Mouse (Mus musculus) liver, embryonic 14.5 days (tissue): ENCODE results near the gene Timm29. TPM values are rescaled to one million over a fixed set of nuclear protein-coding genes. Genes with fewer than 3 reads are reported as not detected.
A peak's percentile ranks its signal among the peaks of the same experiment; 100 is the strongest.

Experiments
- ATAC-seq: fragments of 200-750 bp; cut with Nextera tagmentation; 2 replicates; pipeline ENCODE4 v1.8.0; 2017; ENCODE audit warnings: moderate number of reproducible peaks, mild to moderate bottlenecking, moderate library complexity; ENCODE audit not compliant: insufficient read depth
- DNase-seq, 3 experiments: peaks; one replicate each; pipeline ENCODE4 v3.0.0-alpha.2; 2012 to 2013; ENCODE audit warnings: low read depth in 3 of 3, low spot score in 3 of 3
- H3K27ac ChIP-seq: fragments of 300-500 bp; sonication (generic); 2 replicates; pipeline ENCODE4 v1.5.1; 2014; ENCODE audit warnings: moderate library complexity, mild to moderate bottlenecking, control low read depth, inconsistent platforms
- H3K27me3 ChIP-seq: fragments of 300-500 bp; sonication (generic); 2 replicates; pipeline ENCODE4 v1.6.1; 2014; ENCODE audit warnings: mild to moderate bottlenecking, low read length, moderate library complexity; ENCODE audit not compliant: control insufficient read depth, insufficient read depth
- H3K36me3 ChIP-seq: fragments of 300-500 bp; sonication (generic); replicated peaks from 2 replicates; pipeline ENCODE4 v1.6.1; 2014; ENCODE audit warnings: low read depth; ENCODE audit not compliant: control insufficient read depth, insufficient read depth
- H3K4me1 ChIP-seq, 2 experiments: fragments of 200-500 bp in 1 of 2; fragments of 300-500 bp in 1 of 2; sonication (generic) in 1 of 2; replicated peaks; 2 replicates each; pipeline ENCODE4 v1.6.1; 2012 to 2014; ENCODE audit warnings: antibody characterized with exemption in 1 of 2, inconsistent platforms in 1 of 2, low read length in 1 of 2; ENCODE audit not compliant: control insufficient read depth in 2 of 2, insufficient read depth in 2 of 2
- H3K4me2 ChIP-seq: fragments of 300-500 bp; sonication (generic); 2 replicates; pipeline ENCODE4 v1.6.1; 2014; ENCODE audit warnings: low read depth, mild to moderate bottlenecking, control low read depth, moderate library complexity
- H3K4me3 ChIP-seq, 2 experiments: fragments of 200-500 bp in 1 of 2; fragments of 300-500 bp in 1 of 2; sonication (generic) in 1 of 2; 2 replicates each; pipeline ENCODE4 v1.5.1; 2012 to 2014; ENCODE audit warnings: low read depth in 2 of 2, low read length in 2 of 2, mild to moderate bottlenecking in 2 of 2, control low read depth in 1 of 2, inconsistent platforms in 1 of 2, moderate library complexity in 1 of 2; ENCODE audit not compliant: insufficient read depth in 1 of 2
- H3K9ac ChIP-seq: fragments of 300-500 bp; sonication (generic); replicated peaks from 2 replicates; pipeline ENCODE4 v1.6.1; 2014; ENCODE audit warnings: mild to moderate bottlenecking, control low read depth, moderate library complexity
- H3K9me3 ChIP-seq: fragments of 300-500 bp; sonication (generic); 2 replicates; pipeline ENCODE4 v1.6.1; 2016; ENCODE audit warnings: low read length, mixed read lengths; ENCODE audit not compliant: control insufficient read depth
- CTCF ChIP-seq: IDR thresholded peaks from 2 replicates; pipeline ENCODE4 v1.5.1; 2016; ENCODE audit warnings: antibody characterized with exemption, low read depth, control low read depth
- EP300 ChIP-seq: IDR thresholded peaks from 2 replicates; pipeline ENCODE4 v1.6.1; 2016; ENCODE audit warnings: antibody characterized with exemption, low read depth
- WGBS: fragments of 180-500 bp; shearing (Covaris S2); extraction: QIAGEN DNeasy Blood & Tissue Kit; methylation state at CpG from one replicate; pipeline ENCODE4 v1.1.7; 2014; ENCODE audit not compliant: insufficient replicate concordance; 5-methylcytosine and 5-hydroxymethylcytosine counted together
- polyA plus RNA-seq, 2 experiments: library from polyadenylated mRNA; depleted of rRNA in 1 of 2; stranded (reverse) in 1 of 2; unstranded in 1 of 2; fragments of >200 nt; fragmentation: Nextera tagmentation in 1 of 2; extraction: Ambion mirVana in 1 of 2; gene quantifications; 2 replicates each; pipeline versions ENCODE4 v1.2.1 to v1.2.3; 2012 to 2014

The Timm29 gene
- polyA plus RNA-seq, 2 experiments = 15.3 to 17.0 TPM

DNA sequence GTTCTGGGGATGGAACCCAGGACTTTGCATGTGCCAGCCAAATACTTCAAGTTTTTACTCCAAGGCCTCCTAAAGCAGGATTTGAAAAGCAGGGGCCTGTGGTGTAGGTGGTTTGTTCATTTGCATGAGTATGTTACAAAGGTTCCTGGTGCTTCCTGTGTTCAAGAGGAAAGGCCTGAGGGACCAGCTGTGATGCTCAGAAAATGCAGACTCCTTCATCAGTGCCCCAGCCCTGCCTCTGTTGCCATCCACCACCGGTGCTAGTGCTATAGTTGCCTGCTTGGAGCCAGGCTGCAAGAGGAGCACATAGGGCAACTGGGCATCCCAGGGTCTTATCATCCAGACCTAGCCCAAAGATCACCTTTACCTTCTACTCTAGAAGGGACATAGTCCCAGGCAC lies 26.0 kb upstream of the Timm29 start:
- WGBS = 83% methylated on average over 1 of the region's 1 CpGs
- Histone ChIP-seq H3K27me3 (no peaks in the 10 kb centered on the region), H3K4me3 (no peak overlapping the region), H3K4me2 (no peak overlapping the region), H3K9me3 (no peaks in the 10 kb centered on the region), H3K4me1 (peaks cover 20% of the 10 kb centered on the region in 2 experiments), H3K36me3 (peaks cover 19% of the 10 kb centered on the region), H3K9ac (0 out of 2 replicates have a peak overlapping the region, but pooled peaks have one; percentile 11), H3K27ac (no peak overlapping the region)
- ATAC-seq (no peak), DNase-seq (no peak)
- TF ChIP-seq EP300 (no peak), CTCF (no peak)

- H3K4me1 ChIP-seq = peaks cover 20% of the 10 kb centered on the region in 2 experiments
These were observed 25.5 kb upstream of the Timm29 start for GRCm38 (mm10) chr9:21567051-21567450.

GRCm38 (mm10) chr9:21568657-21569255 lies 23.8 kb upstream of the Timm29 start:
- no peak for DNase-seq
- no peak overlapping the region for H3K9ac ChIP-seq
- H3K4me3 ChIP-seq = no peak overlapping the region
- no peak for ATAC-seq
- H3K4me2 ChIP-seq = no peak overlapping the region
- H3K4me1 ChIP-seq = peaks cover 20% of the 10 kb centered on the region in 2 experiments
- no peak for TF ChIP-seq EP300
- no peak for TF ChIP-seq CTCF
- peaks cover 30% of the 10 kb centered on the region for H3K36me3 ChIP-seq
- no peak overlapping the region; the same call in 1 of the 2 replicates for H3K27ac ChIP-seq
- H3K9me3 ChIP-seq = no peaks in the 10 kb centered on the region
- 81% methylated on average over 8 of the region's 8 CpGs for WGBS
- no peaks in the 10 kb centered on the region for H3K27me3 ChIP-seq

More at GRCm38 (mm10) chr9:21567051-21567450, 25.5 kb upstream of the Timm29 start:
- TF ChIP-seq CTCF (no peak), EP300 (no peak)
- H3K36me3 ChIP-seq = peaks cover 24% of the 10 kb centered on the region
- H3K4me2 ChIP-seq = no peak overlapping the region
- no peak for ATAC-seq
- H3K27ac ChIP-seq = no peak overlapping the region
- DNase-seq = no peak
- H3K9me3 ChIP-seq = no peaks in the 10 kb centered on the region
- 56% methylated on average over 2 of the region's 2 CpGs for WGBS
- no peaks in the 10 kb centered on the region for H3K27me3 ChIP-seq
- H3K9ac ChIP-seq = 0 out of 2 replicates have a peak overlapping the region, but pooled peaks have one; percentile 11
- H3K4me3 ChIP-seq = no peak overlapping the region

DNA sequence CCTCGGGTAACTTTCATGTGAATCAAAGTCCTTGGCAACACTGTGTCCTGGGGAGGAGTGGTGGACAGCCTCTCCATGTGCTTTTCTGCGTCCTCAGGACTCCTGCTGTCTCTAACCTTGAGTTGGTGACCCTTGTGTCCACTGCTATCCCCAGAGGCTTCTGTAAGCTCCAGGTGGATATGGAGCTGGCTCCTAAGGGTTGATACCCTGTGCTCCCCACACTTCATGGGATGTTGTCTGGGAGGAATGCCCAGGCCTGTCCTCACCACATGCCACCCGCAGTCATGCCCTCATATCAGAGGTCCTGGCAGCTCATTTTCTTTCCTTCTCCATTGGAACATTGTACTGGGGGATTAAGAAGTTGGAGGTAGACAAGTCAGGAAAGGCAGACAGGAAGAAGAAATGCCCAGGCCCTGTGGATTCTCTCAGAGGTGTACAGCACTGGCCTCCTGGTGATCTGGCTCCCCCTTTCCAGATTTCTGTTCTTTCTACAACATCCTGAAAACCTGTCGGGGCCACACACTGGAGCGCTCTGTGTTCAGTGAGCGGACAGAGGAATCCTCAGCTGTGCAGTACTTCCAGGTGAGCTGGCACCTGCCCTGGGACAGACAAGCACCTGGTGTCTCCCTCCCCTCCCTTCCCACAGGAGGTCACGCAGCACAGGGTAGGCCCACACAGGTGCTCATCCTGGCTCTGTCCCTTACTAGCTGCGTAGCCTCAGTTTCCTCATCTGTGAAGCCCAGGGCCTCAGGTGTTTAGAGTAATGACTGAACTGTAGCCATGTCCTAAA lies 18.3 kb upstream of the Timm29 start:
- Histone ChIP-seq H3K4me2 (no peak overlapping the region), H3K9ac (no peak overlapping the region), H3K4me3 (no peak overlapping the region), H3K27me3 (no peaks in the 10 kb centered on the region), H3K27ac (no peak overlapping the region), H3K9me3 (no peaks in the 10 kb centered on the region), H3K4me1 (no peaks in the 10 kb centered on the region), H3K36me3 (peaks cover 48% of the 10 kb centered on the region)
- ATAC-seq (no peak), DNase-seq (no peak)
- no peak for TF ChIP-seq CTCF
- TF ChIP-seq EP300 = no peak
- 85% methylated on average over 8 of the region's 8 CpGs for WGBS

GRCm38 (mm10) chr9:21575253-21575652 lies 17.3 kb upstream of the Timm29 start:
- no peak overlapping the region for H3K9ac ChIP-seq
- no peaks in the 10 kb centered on the region for H3K27me3 ChIP-seq
- no peaks in the 10 kb centered on the region for H3K4me1 ChIP-seq
- H3K4me3 ChIP-seq = no peak overlapping the region
- no peaks in the 10 kb centered on the region for H3K9me3 ChIP-seq
- ATAC-seq = no peak
- 91% methylated on average over 10 of the region's 10 CpGs for WGBS
- peaks cover 45% of the 10 kb centered on the region for H3K36me3 ChIP-seq
- no peak overlapping the region for H3K27ac ChIP-seq
- TF ChIP-seq EP300 (no peak), CTCF (no peak)
- no peak for DNase-seq
- H3K4me2 ChIP-seq = no peak overlapping the region
